ENCODE assay signal across 8 mouse cellular contexts in the genomic region with DNA sequence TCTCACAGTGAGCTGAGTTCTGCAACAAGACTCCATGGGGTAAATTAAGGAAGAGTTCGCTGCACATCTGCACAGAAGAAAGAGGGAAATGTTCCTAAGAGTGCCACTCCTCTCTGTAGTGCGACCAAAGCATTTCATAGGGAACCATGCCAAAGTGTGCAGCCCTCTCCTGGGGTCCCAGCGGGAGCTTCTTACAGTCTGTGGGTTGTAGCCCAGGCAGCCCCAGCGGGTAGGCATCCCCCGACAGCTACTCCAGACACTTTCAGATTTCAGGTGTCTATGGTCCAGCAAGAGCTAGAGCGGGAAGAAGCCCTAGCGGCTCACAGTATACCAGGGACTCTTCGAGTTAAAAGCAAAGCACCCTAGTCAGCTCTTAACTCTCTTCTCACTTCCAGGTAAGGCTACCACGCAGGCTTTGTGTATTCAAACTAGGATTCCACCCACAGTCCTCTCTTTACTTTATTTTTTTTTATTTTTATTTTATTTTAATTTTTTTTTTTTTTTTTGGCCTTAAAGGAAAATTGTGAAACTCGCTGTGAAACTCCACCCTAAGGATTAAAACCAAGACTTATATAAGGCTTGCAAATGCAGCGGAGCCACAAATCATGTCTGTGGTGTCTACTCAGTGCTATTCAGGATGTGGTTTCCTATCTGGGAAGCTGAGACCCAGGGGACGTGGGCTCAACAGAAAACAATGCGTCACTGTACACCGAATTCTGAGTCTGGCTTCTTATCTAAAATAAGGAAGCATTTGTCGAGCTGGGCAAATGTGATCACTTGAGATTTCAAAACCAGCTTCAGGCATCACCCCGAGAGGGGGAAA.
A peak's percentile ranks its signal among the peaks of the same experiment; 100 is the strongest.
DNase-seq lines count a peak whose midpoint lies in the region; ATAC-seq and TF ChIP-seq lines count a peak whose summit lies in the region.

No protein-coding gene starts in this region.

- intact Hi-C loops in gastrocnemius, adult 2 months (cut with DNase I), result loop anchor here (5.0 kb wide), 1 partner anchor 93 kb away; a partner anchor contains a TSS
- intact Hi-C loops in gastrocnemius, postnatal 36 days (cut with DNase I), result no loop called here

- H3K4me1 ChIP-seq in midbrain, embryonic 13.5 days (replicated peaks), result peaks cover 37% of the 10 kb centered on the region
- H3K4me1 ChIP-seq in midbrain, embryonic 10.5 days, result peaks cover 26% of the 10 kb centered on the region
- peaks cover 6 to 24% of the 10 kb centered on the region in 2 experiments for H3K4me1 ChIP-seq in heart, embryonic 14.5 days (ENCODE audit: control insufficient read depth in 2 of 2, insufficient read depth in 2 of 2, low read length in 2 of 2)
- H3K4me1 ChIP-seq in forebrain, embryonic 13.5 days, result peaks cover 14% of the 10 kb centered on the region

- H3K9me3 ChIP-seq in midbrain, embryonic 13.5 days, result no peaks in the 10 kb centered on the region
- H3K9me3 ChIP-seq in midbrain, embryonic 10.5 days (replicated peaks), result no peaks in the 10 kb centered on the region
- H3K9me3 ChIP-seq in heart, embryonic 14.5 days (ENCODE audit: control insufficient read depth, low read length), result no peaks in the 10 kb centered on the region
- no peaks in the 10 kb centered on the region for H3K9me3 ChIP-seq in forebrain, embryonic 13.5 days (replicated peaks)

- no peak for TF ChIP-seq CTCF in gastrocnemius, adult 2 months (IDR thresholded peaks at IDR 0.05)

- no peak overlapping the region for H3K9ac ChIP-seq in midbrain, embryonic 13.5 days (replicated peaks)
- H3K9ac ChIP-seq in heart, embryonic 14.5 days (ENCODE audit: low read length), result no peak overlapping the region; the same call in 1 of the 2 replicates
- H3K9ac ChIP-seq in forebrain, embryonic 13.5 days, result no peak overlapping the region

- WGBS in midbrain, embryonic 13.5 days, result 60% methylated on average over 16 of the region's 16 CpGs
- WGBS in midbrain, embryonic 10.5 days, result 63% methylated on average over 16 of the region's 16 CpGs
- 42% methylated on average over 16 of the region's 16 CpGs for WGBS in heart, embryonic 14.5 days
- 63% methylated on average over 16 of the region's 16 CpGs for WGBS in forebrain, embryonic 13.5 days

- no peaks in the 10 kb centered on the region for H3K27me3 ChIP-seq in midbrain, embryonic 13.5 days
- no peaks in the 10 kb centered on the region for H3K27me3 ChIP-seq in midbrain, embryonic 10.5 days (ENCODE audit: low read depth, poor library complexity, severe bottlenecking)
- no peaks in the 10 kb centered on the region for H3K27me3 ChIP-seq in heart, embryonic 14.5 days (ENCODE audit: control insufficient read depth, insufficient read depth, low read length)
- H3K27me3 ChIP-seq in forebrain, embryonic 13.5 days, result no peaks in the 10 kb centered on the region

- DNase-seq in gastrocnemius, adult 2 months, result no peak
- DNase-seq in gastrocnemius, postnatal 36 days, result no peak
- no peak for DNase-seq in midbrain, embryonic 10.5 days (ENCODE audit: low spot score)
- peak; percentile 41 for DNase-seq in naive thymus-derived CD4-positive, alpha-beta T cell, adult 2 months (ENCODE audit: low read depth)
- DNase-seq in adrenal gland, postnatal 4 days (ENCODE audit: low spot score in 2 of 2), result no peak

- peak overlapping the region; percentile 65 for H3K27ac ChIP-seq in gastrocnemius, adult 2 months
- peak overlapping the region; percentile 10 for H3K27ac ChIP-seq in midbrain, embryonic 13.5 days
- no peak overlapping the region for H3K27ac ChIP-seq in midbrain, embryonic 10.5 days (replicated peaks)
- peak overlapping the region; percentile 0 to 64 for H3K27ac ChIP-seq in heart, embryonic 14.5 days (replicated peaks in 1 of 2; ENCODE audit: control insufficient read depth in 1 of 2, insufficient read depth in 1 of 2, low read depth in 2 of 2, low read length in 2 of 2)
- H3K27ac ChIP-seq in forebrain, embryonic 13.5 days, result no peak overlapping the region

- H3K4me3 ChIP-seq in gastrocnemius, adult 2 months, result peak overlapping the region; percentile 25
- H3K4me3 ChIP-seq in midbrain, embryonic 13.5 days (replicated peaks), result no peak overlapping the region
- no peak overlapping the region for H3K4me3 ChIP-seq in midbrain, embryonic 10.5 days
- H3K4me3 ChIP-seq in heart, embryonic 14.5 days (ENCODE audit: control insufficient read depth in 1 of 2, insufficient read depth in 1 of 2, low read depth in 1 of 2, low read length in 2 of 2), result no peak overlapping the region
- H3K4me3 ChIP-seq in forebrain, embryonic 13.5 days, result no peak overlapping the region

- H3K4me2 ChIP-seq in midbrain, embryonic 13.5 days (replicated peaks), result no peak overlapping the region
- H3K4me2 ChIP-seq in heart, embryonic 14.5 days (ENCODE audit: low read length), result peak overlapping the region; percentile 43
- H3K4me2 ChIP-seq in forebrain, embryonic 13.5 days, result no peak overlapping the region

- no peak for ATAC-seq in midbrain, embryonic 13.5 days
- ATAC-seq in heart, embryonic 14.5 days (ENCODE audit: insufficient number of reproducible peaks, insufficient read depth, low FRiP score, low read depth), result no peak
- no peak for ATAC-seq in forebrain, embryonic 13.5 days

- no peaks in the 10 kb centered on the region for H3K36me3 ChIP-seq in midbrain, embryonic 13.5 days
- no peaks in the 10 kb centered on the region for H3K36me3 ChIP-seq in midbrain, embryonic 10.5 days
- H3K36me3 ChIP-seq in heart, embryonic 14.5 days (ENCODE audit: control insufficient read depth, insufficient read depth, low read length), result no peaks in the 10 kb centered on the region
- H3K36me3 ChIP-seq in forebrain, embryonic 13.5 days (ENCODE audit: poor library complexity, severe bottlenecking), result no peaks in the 10 kb centered on the region

Comparison
In these comparisons a context has a peak if more than half of its experiments do, and no peak if none do; other contexts are left out.
1. H3K27ac ChIP-seq: peak in gastrocnemius, adult 2 months (single experiment), midbrain, embryonic 13.5 days (single experiment) and heart, embryonic 14.5 days (2 of 2); none in midbrain, embryonic 10.5 days (single experiment) and forebrain, embryonic 13.5 days (single experiment).